8 mouse cellular contexts compared by ENCODE assay signal in genomic region chr2:29054991-29055390, GRCm38 (mm10). TPM values are rescaled to one million over a fixed set of nuclear protein-coding genes. Genes with fewer than 3 reads are reported as not detected.
DNase-seq lines count a peak whose midpoint lies in the region; ATAC-seq and TF ChIP-seq lines count a peak whose summit lies in the region.

TSS of gene Cfap77 (minus strand) at chr2:29055066.

- no peaks in the 10 kb centered on the region for H3K36me3 ChIP-seq in forebrain, postnatal 0 days (ENCODE audit: insufficient read depth)
- H3K36me3 ChIP-seq in hindbrain, postnatal 0 days (ENCODE audit: insufficient read depth, low read length) = no peaks in the 10 kb centered on the region
- H3K36me3 ChIP-seq in limb, embryonic 13.5 days = no peaks in the 10 kb centered on the region
- no peaks in the 10 kb centered on the region for H3K36me3 ChIP-seq in midbrain, embryonic 14.5 days (ENCODE audit: control insufficient read depth, insufficient read depth, low read length)

- DNase-seq in cerebellum, postnatal 14 days = peak; percentile 47 to 65
- DNase-seq in cerebellum, adult 11-12 months = no peak
- DNase-seq in adrenal gland, postnatal 4 days (ENCODE audit: low spot score in 2 of 2) = peak; percentile 21 to 37
- peak; percentile 81 for DNase-seq in forebrain, postnatal 0 days
- peak; percentile 87 for DNase-seq in hindbrain, postnatal 0 days (ENCODE audit: low spot score)
- peak; percentile 88 for DNase-seq in midbrain, embryonic 14.5 days
- peak; percentile 78 to 79 for DNase-seq in spleen, postnatal 36 days (ENCODE audit: low spot score in 2 of 2)

- H3K27me3 ChIP-seq in forebrain, postnatal 0 days (ENCODE audit: insufficient read depth, low read length) = peaks cover 32% of the 10 kb centered on the region
- peaks cover 14% of the 10 kb centered on the region; the same call in 1 of the 2 replicates for H3K27me3 ChIP-seq in hindbrain, postnatal 0 days (ENCODE audit: insufficient read depth, low read length)
- peaks cover 54% of the 10 kb centered on the region for H3K27me3 ChIP-seq in limb, embryonic 13.5 days
- peaks cover 18% of the 10 kb centered on the region for H3K27me3 ChIP-seq in midbrain, embryonic 14.5 days (ENCODE audit: control insufficient read depth, insufficient read depth, low read length)

- peak within 1 kb of the TSS; percentile 82 for H3K4me2 ChIP-seq in forebrain, postnatal 0 days (ENCODE audit: low read depth)
- peak within 1 kb of the TSS; percentile 88 for H3K4me2 ChIP-seq in hindbrain, postnatal 0 days (ENCODE audit: low read depth, low read length)
- H3K4me2 ChIP-seq in limb, embryonic 13.5 days (replicated peaks) = peak within 1 kb of the TSS; percentile 76
- H3K4me2 ChIP-seq in midbrain, embryonic 14.5 days (ENCODE audit: low read length) = peak within 1 kb of the TSS; percentile 78

- 3% methylated on average over 25 of the region's 25 CpGs for WGBS in forebrain, postnatal 0 days
- under 1% methylated on average over 25 of the region's 25 CpGs for whole genome bisulfite sequencing in hindbrain, postnatal 0 days
- WGBS in limb, embryonic 13.5 days = under 1% methylated on average over 25 of the region's 25 CpGs
- WGBS in midbrain, embryonic 14.5 days = under 1% methylated on average over 25 of the region's 25 CpGs

- peak within 1 kb of the TSS; percentile 55 for H3K4me3 ChIP-seq in forebrain, postnatal 0 days (ENCODE audit: low read depth, low read length)
- H3K4me3 ChIP-seq in hindbrain, postnatal 0 days (ENCODE audit: low read length) = peak within 1 kb of the TSS; percentile 51
- H3K4me3 ChIP-seq in limb, embryonic 13.5 days = peak within 1 kb of the TSS; percentile 52
- H3K4me3 ChIP-seq in midbrain, embryonic 14.5 days (replicated peaks; ENCODE audit: low read depth, low read length) = peak within 1 kb of the TSS; percentile 47

- TF ChIP-seq CTCF in forebrain, postnatal 0 days (IDR thresholded peaks at IDR 0.05; ENCODE audit: low read depth) = no peak
- no peak for TF ChIP-seq CTCF in hindbrain, postnatal 0 days (IDR thresholded peaks at IDR 0.05; ENCODE audit: low read depth)

- H3K4me1 ChIP-seq in forebrain, postnatal 0 days (ENCODE audit: insufficient read depth) = no peaks in the 10 kb centered on the region
- no peaks in the 10 kb centered on the region for H3K4me1 ChIP-seq in hindbrain, postnatal 0 days (ENCODE audit: insufficient read depth, low read length)
- H3K4me1 ChIP-seq in limb, embryonic 13.5 days = peaks cover 16% of the 10 kb centered on the region
- peaks cover 17% of the 10 kb centered on the region for H3K4me1 ChIP-seq in midbrain, embryonic 14.5 days (ENCODE audit: control insufficient read depth, insufficient read depth, low read length)

- H3K27ac ChIP-seq in forebrain, postnatal 0 days (ENCODE audit: low read depth, low read length) = no peak within 1 kb of the TSS
- no peak within 1 kb of the TSS for H3K27ac ChIP-seq in hindbrain, postnatal 0 days
- H3K27ac ChIP-seq in limb, embryonic 13.5 days = no peak within 1 kb of the TSS
- no peak within 1 kb of the TSS for H3K27ac ChIP-seq in midbrain, embryonic 14.5 days (replicated peaks; ENCODE audit: low read depth, low read length)

- no peaks in the 10 kb centered on the region for H3K9me3 ChIP-seq in forebrain, postnatal 0 days (ENCODE audit: low read length)
- no peaks in the 10 kb centered on the region for H3K9me3 ChIP-seq in hindbrain, postnatal 0 days (ENCODE audit: low read length)
- no peaks in the 10 kb centered on the region for H3K9me3 ChIP-seq in limb, embryonic 13.5 days
- no peaks in the 10 kb centered on the region for H3K9me3 ChIP-seq in midbrain, embryonic 14.5 days (ENCODE audit: control insufficient read depth, low read length)

- ATAC-seq in forebrain, postnatal 0 days = peak; percentile 71
- ATAC-seq in hindbrain, postnatal 0 days = peak; percentile 48
- 0 out of 2 replicates have a peak, but pooled peaks have one; percentile 52 for ATAC-seq in limb, embryonic 13.5 days (ENCODE audit: low FRiP score, low read depth)
- ATAC-seq in midbrain, embryonic 14.5 days (ENCODE audit: low FRiP score, low TSS enrichment) = no peak

- H3K9ac ChIP-seq in forebrain, postnatal 0 days = peak within 1 kb of the TSS; percentile 52
- peak within 1 kb of the TSS; percentile 49; the same call in 1 of the 2 replicates for H3K9ac ChIP-seq in hindbrain, postnatal 0 days (replicated peaks; ENCODE audit: low read length)
- H3K9ac ChIP-seq in limb, embryonic 13.5 days = peak within 1 kb of the TSS; percentile 74
- peak within 1 kb of the TSS; percentile 56 for H3K9ac ChIP-seq in midbrain, embryonic 14.5 days (replicated peaks; ENCODE audit: low read length)

RNA-seq across cellular contexts. Expression of gene Cfap77, which starts in this region (rescaled TPM):
- total RNA-seq in adrenal gland, postnatal 4 days (2021) = 1 to 10 TPM; 1.2 to 1.9 TPM
- 0.57 TPM in 1 of 2 replicates, not detected in the other for total RNA-seq in forebrain, postnatal 0 days (2014; rRNA removed)
- 0.43 and 0.59 TPM in 2 replicates for polyA plus RNA-seq in forebrain, postnatal 0 days (2015; fragmentation: Nextera tagmentation; extraction: Ambion mirVana)
- total RNA-seq in hindbrain, postnatal 0 days (2014; rRNA removed) = 0.58 and 0.83 TPM in 2 replicates
- 0.96 and 1.1 TPM in 2 replicates for polyA plus RNA-seq in hindbrain, postnatal 0 days (2015; fragmentation: Nextera tagmentation; extraction: Ambion mirVana)
- 0.24 and 0.65 TPM in 2 replicates for polyA plus RNA-seq in limb, embryonic 13.5 days (2015; fragmentation: Nextera tagmentation; extraction: Ambion mirVana)
- 1.1 and 1.3 TPM in 2 replicates for polyA plus RNA-seq in midbrain, embryonic 14.5 days (2014; fragmentation: Nextera tagmentation; extraction: Ambion mirVana)

Comparison
In these comparisons a context has a peak if more than half of its experiments do, and no peak if none do; other contexts are left out.
1. Peak in DNase-seq, ATAC-seq, H3K4me3 ChIP-seq, H3K9ac ChIP-seq and H3K4me2 ChIP-seq in forebrain, postnatal 0 days; RNA of the gene not detected or under 1 TPM.
2. Peak in ATAC-seq, H3K4me3 ChIP-seq, H3K9ac ChIP-seq and H3K4me2 ChIP-seq in limb, embryonic 13.5 days; RNA of the gene not detected or under 1 TPM.